Mouse (Mus musculus) urinary bladder, postnatal 36 days (tissue): ENCODE measurements around the gene Gm4131.
A peak's percentile ranks its signal among the peaks of the same experiment; 100 is the strongest.
"Not testable (repeated sequence)": the region's sequence is repeated elsewhere in the genome, so short reads cannot be mapped to it uniquely, and the experiment has no call there.

Experiments
- DNase-seq, 2 experiments: peaks; one replicate each; pipeline ENCODE4 v3.0.0; 2022; ENCODE audit warnings: low spot score in 2 of 2, mixed read lengths in 1 of 2

Gene Gm4131

GRCm38 (mm10) chr14:62566821-62567220, at the start of gene Gm4131:
Gm4131 (minus strand) TSS chr14:62566921.
- DNase-seq = not testable (repeated sequence)

- DNase-seq = no peak
These were observed 43.2 kb upstream of the Gm4131 start for GRCm38 (mm10) chr14:62609904-62610303.

GRCm38 (mm10) chr14:62607791-62608196, 41.1 kb upstream of the Gm4131 start:
- no peak for DNase-seq

GRCm38 (mm10) chr14:62602869-62603268, 36.1 kb upstream of the Gm4131 start:
- DNase-seq = no peak

GRCm38 (mm10) chr14:62602271-62602670, 35.5 kb upstream of the Gm4131 start:
- DNase-seq = no peak

- no peak for DNase-seq
These were observed 33.4 kb upstream of the Gm4131 start for GRCm38 (mm10) chr14:62600109-62600522.

GRCm38 (mm10) chr14:62585338-62585737, 18.6 kb upstream of the Gm4131 start:
- no peak for DNase-seq

- no peak for DNase-seq
These were observed 17.9 kb upstream of the Gm4131 start for GRCm38 (mm10) chr14:62584637-62585036.

GRCm38 (mm10) chr14:62581768-62582167, 15.0 kb upstream of the Gm4131 start:
- DNase-seq = no peak

GRCm38 (mm10) chr14:62580945-62581344, 14.2 kb upstream of the Gm4131 start:
- DNase-seq = no peak

- DNase-seq = no peak
These were observed 9.1 kb upstream of the Gm4131 start for GRCm38 (mm10) chr14:62575862-62576261.

- DNase-seq = no peak
These were observed 8.2 kb upstream of the Gm4131 start for GRCm38 (mm10) chr14:62574906-62575305.

- no peak for DNase-seq
These were observed 6.7 kb upstream of the Gm4131 start for GRCm38 (mm10) chr14:62573454-62573853.

GRCm38 (mm10) chr14:62570299-62570698, 3.6 kb upstream of the Gm4131 start:
- DNase-seq = peak; percentile 9 to 44

- no peak for DNase-seq
These were observed 2.7 kb upstream of the Gm4131 start for GRCm38 (mm10) chr14:62569463-62569862.

GRCm38 (mm10) chr14:62563679-62564078, 3.0 kb downstream of the Gm4131 start:
- no peak for DNase-seq

- no peak for DNase-seq
These were observed 4.6 kb downstream of the Gm4131 start for GRCm38 (mm10) chr14:62561875-62562748.

- no peak for DNase-seq
These were observed 9.6 kb downstream of the Gm4131 start for GRCm38 (mm10) chr14:62557111-62557510.

GRCm38 (mm10) chr14:62555840-62556810, 10.6 kb downstream of the Gm4131 start:
- DNase-seq = no peak

- DNase-seq = peak; percentile 48 to 66
These were observed 11.4 kb downstream of the Gm4131 start, which contains the start of gene Fam124a for GRCm38 (mm10) chr14:62555309-62555829. Fam124a (plus strand) TSS chr14:62555737.

GRCm38 (mm10) chr14:62553786-62554185, 12.9 kb downstream of the Gm4131 start:
- no peak for DNase-seq

- no peak for DNase-seq
These were observed 13.9 kb downstream of the Gm4131 start for GRCm38 (mm10) chr14:62552771-62553170.
